Mouse (Mus musculus) right cerebral cortex, adult 18-20 months (tissue): ENCODE measurements at regions not wholly inside any gene's neighbourhood (a gene's known extent, or its start where the extent isn't known, plus 50 kb on each side); places are given as distances from the start of the nearest gene placed in this dataset.

ENCODE experiments used
- DNase-seq: peaks from one replicate; pipeline ENCODE4 v3.0.0; 2022; ENCODE audit warnings: mixed read lengths

DNA sequence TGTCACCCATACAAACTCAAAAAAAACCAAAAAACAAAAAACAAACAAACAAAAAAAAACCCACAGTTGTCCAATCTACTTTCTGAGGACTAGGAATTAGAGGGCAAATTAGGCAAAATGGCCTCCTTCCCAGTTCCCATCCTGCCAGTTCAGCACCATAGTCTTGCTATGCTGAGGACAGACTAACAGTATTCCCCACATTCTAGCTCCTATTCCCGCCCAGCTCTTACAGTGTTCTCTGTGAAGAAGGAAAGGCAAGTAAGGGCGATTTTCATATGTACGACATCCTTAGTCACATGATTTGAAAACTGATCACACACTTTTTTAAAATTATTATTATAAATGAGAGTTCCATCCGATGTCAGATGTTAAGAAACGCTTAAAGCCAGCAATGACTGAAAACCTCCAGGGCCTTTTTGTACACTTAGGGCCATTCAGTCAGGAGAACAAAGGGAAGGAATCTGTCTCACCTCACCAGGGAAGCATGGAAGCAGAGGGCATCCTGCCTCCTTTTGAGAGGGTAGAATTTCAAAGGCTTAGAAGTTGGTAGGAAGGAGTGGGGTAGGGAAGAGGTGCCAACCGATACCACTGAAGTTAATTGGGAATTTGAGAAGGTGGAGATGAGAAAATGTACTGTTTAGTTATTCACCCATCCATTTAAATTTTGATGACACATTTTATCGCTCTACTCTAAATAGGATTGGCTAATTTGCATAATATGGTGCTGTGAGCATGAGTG lies 70.1 kb upstream of the Lrig3 start:
- no peak for DNase-seq

- DNase-seq: no peak
Measured at GRCm38 (mm10) chr10:125896646-125897045, 69.3 kb upstream of the Lrig3 start.

- no peak for DNase-seq
Measured at GRCm38 (mm10) chr10:125899504-125899903, 66.5 kb upstream of the Lrig3 start.

DNA sequence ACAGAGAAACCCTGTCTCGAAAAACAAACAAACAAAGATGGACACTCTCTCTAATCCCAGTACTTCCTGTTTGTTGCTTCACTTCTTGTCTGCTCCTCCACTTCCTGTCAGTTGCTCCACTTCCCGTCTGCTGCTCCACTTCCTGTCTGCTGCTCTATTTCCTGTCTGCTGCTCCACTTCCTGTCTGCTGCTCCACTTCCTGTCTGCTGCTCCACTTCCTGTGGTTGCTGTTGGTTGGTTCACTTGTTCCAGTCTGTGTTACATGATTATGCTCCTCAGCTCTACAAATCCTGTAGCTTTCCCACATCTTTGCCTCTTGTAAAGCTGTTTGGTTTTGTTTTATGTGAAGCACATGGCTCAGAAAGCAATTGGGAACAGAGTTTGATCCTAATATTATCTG lies 65.4 kb upstream of the Lrig3 start:
- no peak for DNase-seq

- no peak for DNase-seq
Measured at GRCm38 (mm10) chr10:125902668-125903067, 63.3 kb upstream of the Lrig3 start.

GRCm38 (mm10) chr10:125912207-125912606 lies 53.8 kb upstream of the Lrig3 start:
- DNase-seq: no peak
